Mouse (Mus musculus): ENCODE results near the gene Fam124a. TPM values are rescaled to one million over a fixed set of nuclear protein-coding genes. Genes with fewer than 3 reads are reported as not detected.
A peak's percentile ranks its signal among the peaks of the same experiment; 100 is the strongest.
"Not testable (repeated sequence)": the region's sequence is repeated elsewhere in the genome, so short reads cannot be mapped to it uniquely, and the experiment has no call there.

The Fam124a gene
- polyA plus RNA-seq, 1 experiment: 34.3 TPM

GRCm38 (mm10) chr14:62573454-62573853 lies 17.9 kb downstream of the Fam124a start:
- DNase-seq (ENCODE audit: extremely low spot score in 1 of 2, low spot score in 1 of 2): no peak

GRCm38 (mm10) chr14:62574906-62575305 lies 19.4 kb downstream of the Fam124a start:
- no peak for DNase-seq (ENCODE audit: extremely low spot score in 1 of 2, low spot score in 1 of 2)

- peak in 1 of 2 experiments; percentile 38 for DNase-seq (ENCODE audit: extremely low spot score in 1 of 2, low spot score in 1 of 2)
These were observed 20.3 kb downstream of the Fam124a start for GRCm38 (mm10) chr14:62575862-62576261.

- DNase-seq (ENCODE audit: extremely low spot score in 1 of 2, low spot score in 1 of 2): no peak
These were observed 25.4 kb downstream of the Fam124a start for GRCm38 (mm10) chr14:62580945-62581344.

- no peak for DNase-seq (ENCODE audit: extremely low spot score in 1 of 2, low spot score in 1 of 2)
These were observed 26.2 kb downstream of the Fam124a start for GRCm38 (mm10) chr14:62581768-62582167.

- DNase-seq (ENCODE audit: extremely low spot score in 1 of 2, low spot score in 1 of 2): no peak
These were observed 29.1 kb downstream of the Fam124a start for GRCm38 (mm10) chr14:62584637-62585036.

- peak in 1 of 2 experiments; percentile 52 for DNase-seq (ENCODE audit: extremely low spot score in 1 of 2, low spot score in 1 of 2)
These were observed 29.8 kb downstream of the Fam124a start for GRCm38 (mm10) chr14:62585338-62585737.

GRCm38 (mm10) chr14:62600109-62600522 lies 44.6 kb downstream of the Fam124a start:
- DNase-seq (ENCODE audit: extremely low spot score in 1 of 2, low spot score in 1 of 2): no peak

GRCm38 (mm10) chr14:62602271-62602670 lies 46.7 kb downstream of the Fam124a start:
- DNase-seq (ENCODE audit: extremely low spot score in 1 of 2, low spot score in 1 of 2): peak in 1 of 2 experiments; percentile 49

- no peak for DNase-seq (ENCODE audit: extremely low spot score in 1 of 2, low spot score in 1 of 2)
These were observed 47.3 kb downstream of the Fam124a start for GRCm38 (mm10) chr14:62602869-62603268.

- DNase-seq (ENCODE audit: extremely low spot score in 1 of 2, low spot score in 1 of 2): peak in 1 of 2 experiments; percentile 46
These were observed 52.3 kb downstream of the Fam124a start for GRCm38 (mm10) chr14:62607791-62608196.

- peak in 1 of 2 experiments; percentile 38 for DNase-seq (ENCODE audit: extremely low spot score in 1 of 2, low spot score in 1 of 2)
These were observed 54.4 kb downstream of the Fam124a start for GRCm38 (mm10) chr14:62609904-62610303.

GRCm38 (mm10) chr14:62622393-62622792 lies 66.9 kb downstream of the Fam124a start:
- DNase-seq (ENCODE audit: extremely low spot score in 1 of 2, low spot score in 1 of 2): peak in 1 of 2 experiments; percentile 51

- no peak for DNase-seq (ENCODE audit: extremely low spot score in 1 of 2, low spot score in 1 of 2)
These were observed 72.4 kb downstream of the Fam124a start for GRCm38 (mm10) chr14:62627951-62628350.

- peak; percentile 45 to 70 for DNase-seq (ENCODE audit: extremely low spot score in 1 of 2, low spot score in 1 of 2)
These were observed 82.2 kb downstream of the Fam124a start for GRCm38 (mm10) chr14:62637436-62638344.

GRCm38 (mm10) chr14:62638345-62638702 lies 82.8 kb downstream of the Fam124a start:
- DNase-seq (ENCODE audit: extremely low spot score in 1 of 2, low spot score in 1 of 2): no peak

GRCm38 (mm10) chr14:62639111-62639510 lies 83.6 kb downstream of the Fam124a start:
- peak in 1 of 2 experiments; percentile 35 for DNase-seq (ENCODE audit: extremely low spot score in 1 of 2, low spot score in 1 of 2)

GRCm38 (mm10) chr14:62639551-62639950 lies 84.0 kb downstream of the Fam124a start:
- no peak for DNase-seq (ENCODE audit: extremely low spot score in 1 of 2, low spot score in 1 of 2)

- no peak for DNase-seq (ENCODE audit: extremely low spot score in 1 of 2, low spot score in 1 of 2)
These were observed 84.9 kb downstream of the Fam124a start for GRCm38 (mm10) chr14:62640396-62640795.

- DNase-seq (ENCODE audit: extremely low spot score in 1 of 2, low spot score in 1 of 2): not testable (repeated sequence)
These were observed 86.8 kb downstream of the Fam124a start for GRCm38 (mm10) chr14:62642368-62642767.

- DNase-seq (ENCODE audit: extremely low spot score in 1 of 2, low spot score in 1 of 2): no peak
These were observed 92.9 kb downstream of the Fam124a start for GRCm38 (mm10) chr14:62648405-62648804.

- DNase-seq (ENCODE audit: extremely low spot score in 1 of 2, low spot score in 1 of 2): no peak
These were observed 94.8 kb downstream of the Fam124a start for GRCm38 (mm10) chr14:62650376-62650775.

Measured in frontal cortex, adult 2 months (tissue).